Mouse (Mus musculus) urinary bladder, postnatal 25 days (tissue): ENCODE measurements around the gene Slc5a5.

Source experiments
- DNase-seq: peaks from one replicate; pipeline ENCODE4 v3.0.0; 2022; ENCODE audit warnings: low spot score

The Slc5a5 gene

DNA sequence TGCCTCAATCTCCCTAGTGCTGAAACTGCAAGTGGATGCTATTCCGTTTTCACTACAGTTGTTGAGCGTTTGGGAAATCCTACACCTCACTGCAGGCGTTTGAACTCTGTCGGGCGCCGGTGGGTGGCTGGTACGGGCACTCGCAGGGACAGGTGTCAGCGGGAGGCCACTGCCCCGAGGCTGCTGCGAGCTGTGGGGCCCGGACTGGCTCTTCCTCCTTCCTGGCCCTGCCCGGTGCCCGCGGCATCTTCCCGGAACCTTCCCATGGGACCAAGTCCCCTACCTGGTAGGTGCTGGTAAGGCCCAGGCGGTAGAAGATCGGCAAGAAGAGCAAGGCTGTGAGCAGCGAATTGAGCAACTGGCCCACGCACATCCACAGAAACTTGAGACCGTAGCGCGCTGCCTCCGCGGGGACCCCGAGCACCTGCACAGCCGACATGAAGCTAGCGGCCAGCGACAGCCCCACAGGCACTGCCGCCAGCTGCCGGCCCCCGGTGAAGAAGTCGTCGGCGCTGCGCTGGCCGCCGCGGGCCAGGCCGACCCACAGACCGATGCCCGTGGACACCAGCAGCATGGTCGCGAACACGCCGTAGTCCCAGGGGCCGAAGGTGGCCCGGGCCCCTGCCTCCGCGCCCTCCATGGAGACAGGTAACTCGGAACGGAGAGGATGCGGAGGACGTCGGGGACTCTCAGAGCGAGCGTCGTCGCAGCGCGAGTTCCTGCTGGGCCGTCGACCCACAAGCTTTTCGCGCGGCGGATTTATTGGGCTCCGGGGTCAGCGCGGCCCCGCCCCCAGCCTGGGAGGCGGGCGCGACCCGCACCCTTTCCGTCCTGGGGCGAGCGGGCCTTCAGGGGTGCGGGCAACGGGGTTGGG is at the start of gene Slc5a5:
TSS of gene Slc5a5 (minus strand) at position 736 of the 874 bp plus-strand sequence.
- DNase-seq = no peak

DNA sequence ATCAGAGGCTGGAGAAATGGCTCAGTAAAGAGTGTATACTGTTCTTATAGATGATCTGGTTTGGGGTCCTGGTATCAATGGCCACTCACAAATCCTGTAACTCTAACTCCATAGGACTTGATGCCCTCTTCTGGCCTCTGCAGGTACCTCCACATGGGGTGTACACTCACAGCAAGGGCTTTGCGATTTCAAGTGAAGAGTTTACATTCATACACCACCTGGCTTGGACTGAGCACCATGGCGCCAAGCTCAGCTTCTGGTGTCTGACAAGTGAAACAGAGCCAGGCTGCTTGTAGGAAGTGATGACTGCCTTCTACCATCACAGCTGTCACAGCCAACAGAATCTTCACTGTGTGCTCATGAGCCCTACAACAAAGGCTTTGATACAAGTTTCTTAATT is 48.9 kb upstream of the Slc5a5 start:
- no peak for DNase-seq

DNA sequence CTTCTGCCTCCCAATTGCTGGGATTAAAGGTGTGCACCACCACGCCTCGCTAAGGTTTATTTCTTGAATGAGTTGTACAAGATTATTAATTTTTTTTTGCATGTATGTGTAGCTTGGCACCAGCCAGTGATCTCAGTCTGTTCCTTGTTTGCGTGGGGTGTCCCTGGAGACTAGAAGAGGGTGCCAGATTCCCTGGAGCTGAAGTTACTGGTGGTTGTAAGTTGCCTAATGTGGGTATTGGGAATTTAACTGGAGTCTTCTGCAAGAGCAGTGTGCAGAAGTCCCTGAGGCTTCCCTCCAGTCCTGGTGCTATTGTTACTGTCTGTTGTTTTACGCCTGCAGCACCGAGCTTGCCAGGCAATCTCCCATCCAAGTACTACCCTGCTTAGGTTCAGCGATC is 44.6 kb upstream of the Slc5a5 start:
- DNase-seq = no peak

DNA sequence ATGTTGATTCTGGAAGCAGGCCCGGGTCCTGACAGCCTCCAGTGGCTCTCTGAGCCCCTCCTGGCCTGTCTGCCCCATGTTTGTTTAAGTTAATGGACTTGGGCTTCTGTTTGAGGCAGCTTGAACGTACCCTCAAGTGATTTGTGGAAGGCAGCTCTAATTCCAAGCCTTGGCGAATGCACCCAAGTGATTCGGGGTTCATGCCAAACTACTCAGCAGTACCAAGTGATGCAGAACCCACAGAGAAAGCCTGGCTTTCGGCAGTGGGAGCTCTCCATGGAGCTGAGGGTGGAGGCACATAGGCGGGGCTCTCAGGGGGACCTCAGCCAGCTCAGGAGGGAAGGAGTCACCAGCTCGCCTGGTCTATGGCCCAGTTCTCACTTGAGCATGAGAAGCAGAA is 42.2 kb upstream of the Slc5a5 start:
- DNase-seq = no peak

DNA sequence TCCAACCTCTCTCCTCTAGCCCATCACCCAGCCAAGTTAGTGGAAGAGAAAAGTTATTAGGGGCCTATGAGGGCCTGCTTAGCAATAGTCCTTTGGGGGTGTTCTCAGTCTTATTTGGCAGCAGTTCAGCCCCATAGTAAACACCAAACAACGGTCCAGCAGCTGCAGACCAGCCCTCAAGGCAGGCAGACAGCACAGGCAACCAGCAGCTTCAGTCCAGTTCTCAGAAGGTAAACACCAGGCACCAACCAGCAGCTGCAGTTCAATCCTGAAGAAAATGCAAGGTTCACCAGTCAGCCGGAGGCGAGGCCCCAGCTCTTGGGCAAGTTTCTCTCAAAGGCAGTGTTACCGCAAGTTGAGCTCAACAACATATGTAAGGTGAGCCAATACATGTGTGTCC is 40.5 kb upstream of the Slc5a5 start:
- DNase-seq = no peak

DNA sequence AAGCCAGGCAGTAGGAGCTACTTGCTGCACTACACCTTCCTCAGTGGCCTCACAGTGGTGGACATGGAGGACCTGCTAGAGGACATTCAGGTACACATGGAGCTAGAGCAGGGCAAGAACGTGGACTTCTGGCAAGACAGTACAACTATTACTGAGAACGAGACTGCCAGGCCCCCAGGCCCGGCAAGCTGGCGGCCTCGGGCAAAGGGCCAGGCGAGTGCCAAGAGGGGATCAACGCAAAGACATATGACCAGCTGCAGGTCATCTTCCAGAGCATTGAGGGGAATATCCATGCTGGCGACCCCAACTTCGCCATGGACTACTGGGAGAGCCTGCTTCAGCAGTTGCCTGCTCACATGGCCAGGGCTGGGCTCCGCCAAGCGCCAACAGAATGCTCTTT is 39.2 kb upstream of the Slc5a5 start:
- no peak for DNase-seq

DNA sequence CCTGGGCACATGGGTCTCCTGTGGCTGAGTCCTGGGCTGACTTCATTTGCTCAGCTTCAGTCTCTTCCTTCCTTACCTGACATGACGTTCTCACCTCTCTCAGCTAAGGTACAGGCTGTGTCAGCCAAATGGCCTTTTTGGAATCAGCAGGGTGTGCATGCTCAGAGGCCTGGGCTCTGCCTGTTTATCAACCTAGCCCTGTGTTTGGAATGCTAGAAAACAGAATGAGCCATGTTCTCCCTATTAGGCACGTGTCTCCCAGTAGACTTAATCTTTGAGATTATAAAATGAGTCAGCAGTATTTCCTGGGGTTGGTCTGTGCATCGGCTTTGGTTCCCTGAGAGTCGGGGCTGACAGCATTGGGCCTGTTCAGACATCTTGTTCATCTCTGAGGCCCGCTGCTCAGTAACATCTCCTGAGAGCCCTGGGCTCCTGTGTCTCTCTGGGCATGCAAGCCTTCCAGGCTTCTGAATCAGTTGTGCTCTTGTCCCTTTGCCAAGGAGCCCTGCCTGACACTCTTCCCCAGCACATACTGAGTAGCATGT is 36.3 kb upstream of the Slc5a5 start:
- no peak for DNase-seq

DNA sequence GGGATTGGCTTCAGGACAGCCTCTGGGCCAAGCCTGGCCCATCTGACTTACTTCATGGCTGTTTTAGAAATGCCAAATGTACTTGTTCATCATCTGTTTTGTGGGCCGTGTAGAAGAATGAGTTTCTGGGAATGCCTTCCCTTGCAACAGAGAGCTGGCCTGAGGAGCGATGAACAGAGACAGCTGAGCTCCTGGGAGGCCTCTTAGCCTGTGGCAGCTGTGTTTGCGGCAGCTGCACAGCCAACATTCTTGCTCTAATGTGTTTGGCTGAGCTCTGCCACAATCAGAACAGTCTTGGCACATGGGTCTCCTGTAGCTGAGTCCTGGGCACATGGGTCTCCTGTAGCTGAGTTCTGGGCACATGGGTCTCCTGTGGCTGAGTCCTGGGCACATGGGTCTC is 35.5 kb upstream of the Slc5a5 start:
- DNase-seq = no peak

DNA sequence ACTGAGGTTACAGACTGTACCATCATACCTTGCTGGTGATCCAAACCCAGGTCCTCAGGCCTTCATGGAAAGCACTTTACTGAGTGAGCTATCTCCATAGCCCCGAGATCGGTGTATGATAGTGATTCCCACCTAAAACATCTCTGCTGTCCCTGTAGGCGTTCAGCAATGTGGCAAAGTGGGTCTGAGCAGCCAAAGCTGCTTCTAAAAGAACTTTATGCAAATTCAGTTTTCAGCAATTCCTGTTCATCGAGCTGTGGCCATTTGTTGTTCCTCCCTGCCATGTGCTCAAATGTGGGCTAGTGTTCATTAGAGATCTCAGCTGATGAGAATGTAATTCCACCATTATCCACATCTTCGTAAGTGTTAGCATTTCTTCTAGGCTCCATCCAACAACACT is 33.8 kb upstream of the Slc5a5 start:
- no peak for DNase-seq

DNA sequence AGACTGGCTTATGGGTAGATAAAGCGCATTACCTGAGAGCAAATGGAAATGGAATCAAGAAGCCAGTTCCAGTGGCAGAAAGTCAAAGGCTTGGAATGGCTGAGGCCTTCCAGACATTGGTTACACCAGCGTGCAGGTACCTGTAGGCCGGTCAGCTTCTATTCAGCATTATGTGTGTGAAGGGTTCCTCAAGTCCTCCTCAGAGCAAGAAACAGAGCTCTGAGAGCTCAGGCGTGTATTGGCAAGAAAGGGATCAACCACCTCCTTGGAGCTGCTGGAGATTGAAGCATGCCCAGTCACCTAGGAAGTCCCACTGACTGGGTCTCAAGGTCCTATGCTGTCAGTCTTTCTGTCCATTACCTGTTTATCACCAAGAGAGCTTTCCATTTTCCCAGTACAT is 33.2 kb upstream of the Slc5a5 start:
- no peak for DNase-seq

DNA sequence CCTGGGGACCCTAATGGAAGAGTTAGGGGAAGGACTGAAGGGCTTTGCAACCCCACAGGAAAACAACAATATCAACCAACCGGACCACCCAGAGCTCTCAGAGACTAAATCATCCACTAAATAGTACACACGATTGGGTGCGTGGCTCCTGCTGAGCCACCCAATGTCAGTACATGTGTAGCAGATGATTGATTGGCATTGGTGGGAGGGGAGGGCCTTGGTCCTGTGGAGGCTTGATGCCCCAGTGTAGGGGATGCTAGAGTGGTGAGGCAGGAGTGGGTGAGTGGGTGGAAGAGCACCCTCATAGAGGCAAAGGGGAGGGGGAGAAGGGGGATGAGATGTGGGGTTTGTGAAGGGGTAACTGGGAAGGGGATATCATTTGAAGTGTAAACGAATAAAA is 31.6 kb upstream of the Slc5a5 start:
- DNase-seq = no peak

DNA sequence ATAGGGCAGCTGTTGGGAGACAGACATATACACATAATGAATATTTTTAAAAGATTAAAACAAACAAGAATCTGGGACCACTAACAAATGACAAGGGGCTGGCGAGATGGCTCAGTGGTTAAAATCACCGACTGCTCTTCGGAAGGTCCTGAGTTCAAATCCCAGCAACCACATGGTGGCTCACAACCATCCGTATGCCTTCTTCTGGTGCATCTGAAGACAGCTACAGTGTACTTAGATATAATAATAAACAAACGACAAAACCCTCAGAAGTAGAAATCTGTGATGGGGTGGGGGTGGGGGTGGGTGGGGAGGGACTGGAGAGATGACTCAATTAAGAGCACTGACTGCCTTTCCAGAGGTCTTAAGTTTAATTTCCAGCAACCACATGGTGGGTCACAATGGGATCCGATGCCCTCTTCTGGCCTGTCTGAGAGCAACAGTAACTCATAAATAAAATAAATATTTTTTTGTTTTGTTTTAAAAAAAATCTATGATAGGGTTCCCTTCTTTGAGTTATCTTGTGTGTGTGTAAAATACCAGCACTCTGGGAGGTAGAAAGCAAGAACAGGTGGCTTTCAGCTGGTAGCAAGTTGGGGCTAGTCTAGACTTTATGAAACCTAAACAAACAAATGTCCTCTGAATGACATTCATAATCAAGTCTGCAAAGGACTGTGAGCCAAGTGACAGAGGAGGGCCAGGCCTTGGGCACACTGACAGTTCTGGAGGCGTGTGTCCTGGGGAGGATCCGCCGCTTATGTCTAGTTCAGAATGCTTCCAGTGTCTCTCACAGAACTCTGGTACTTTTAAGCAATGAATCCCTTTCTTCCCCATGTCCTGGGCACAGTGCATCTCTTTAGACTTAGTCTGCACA is 27.7 kb upstream of the Slc5a5 start:
- no peak for DNase-seq

DNA sequence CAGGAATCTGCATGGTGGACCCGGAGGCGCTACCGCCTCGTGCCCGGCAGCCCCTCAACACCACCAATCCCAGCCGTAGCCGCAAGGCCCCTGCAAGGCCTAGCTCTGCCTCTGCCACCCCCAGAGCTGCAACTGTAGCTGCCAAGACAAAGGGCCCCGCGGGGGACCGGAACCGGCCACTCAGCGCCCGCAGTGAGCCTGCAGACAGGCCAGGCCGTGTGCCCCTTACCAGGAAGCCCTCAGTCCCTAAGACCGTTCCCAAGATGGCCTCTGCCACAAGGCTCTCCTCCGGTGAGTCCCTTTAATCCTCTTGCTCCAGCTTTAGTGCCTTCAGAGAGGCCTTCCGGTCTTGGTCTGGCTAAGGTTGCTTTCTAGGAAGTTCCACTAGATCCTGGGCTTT is 22.1 kb upstream of the Slc5a5 start:
- DNase-seq = no peak

DNA sequence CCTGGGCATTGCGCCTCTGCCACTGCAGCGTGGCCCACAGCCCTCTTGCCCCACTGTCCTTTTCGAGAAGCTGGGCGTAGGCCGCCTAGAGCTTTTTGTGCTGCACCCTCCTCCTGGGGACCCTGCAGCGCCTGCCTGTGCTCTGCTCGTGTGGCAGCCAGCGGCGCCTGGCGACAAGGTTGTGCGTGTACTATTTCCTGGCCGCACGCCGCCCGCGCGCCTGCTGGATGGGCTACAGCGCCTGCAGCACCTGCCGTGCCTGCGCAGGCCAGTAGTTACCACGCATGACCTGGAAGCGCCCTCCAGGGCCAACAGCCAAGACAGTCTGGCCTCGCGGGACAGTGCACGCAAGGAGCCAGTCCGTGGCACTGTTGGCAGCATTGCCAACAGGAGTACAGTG is 21.0 kb upstream of the Slc5a5 start:
- no peak for DNase-seq

DNA sequence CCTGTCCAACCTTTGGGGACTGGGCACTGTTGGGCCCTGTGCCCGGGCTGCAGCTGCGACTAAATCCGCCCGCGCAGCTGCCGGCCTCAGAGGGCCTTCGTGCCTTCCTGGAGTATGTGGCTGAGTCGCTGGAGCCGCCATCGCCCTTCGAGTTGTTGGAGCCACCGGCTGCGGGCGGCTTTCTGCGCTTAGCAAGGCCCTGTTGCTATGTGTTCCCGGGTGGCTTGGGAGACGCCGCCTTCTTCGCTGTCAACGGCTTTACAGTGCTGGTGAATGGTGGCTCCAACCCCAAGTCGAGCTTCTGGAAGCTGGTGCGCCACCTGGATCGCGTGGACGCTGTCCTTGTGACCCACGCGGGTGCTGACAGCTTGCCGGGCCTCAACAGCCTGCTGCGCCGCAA is 20.4 kb upstream of the Slc5a5 start:
- DNase-seq = no peak

DNA sequence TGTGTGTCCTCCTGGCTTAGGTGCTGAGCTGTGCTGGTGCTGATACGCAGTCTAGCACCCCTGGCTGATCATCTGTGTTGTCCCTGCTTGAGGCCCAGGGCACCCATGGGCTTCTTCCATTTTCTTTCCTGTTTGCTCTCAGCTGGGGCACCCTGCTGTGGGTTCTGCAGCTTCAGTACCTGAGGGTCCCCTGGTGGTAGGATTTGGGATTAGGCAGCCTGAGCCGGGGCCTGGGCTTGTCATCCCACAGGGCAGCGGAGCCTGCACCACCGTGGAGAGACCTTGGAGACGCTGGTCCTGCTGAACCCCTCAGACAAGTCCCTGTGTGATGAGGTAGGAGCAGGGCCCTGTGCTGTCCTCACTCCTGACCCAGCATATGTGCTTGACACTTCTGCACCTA is 19.0 kb upstream of the Slc5a5 start:
- DNase-seq = no peak

DNA sequence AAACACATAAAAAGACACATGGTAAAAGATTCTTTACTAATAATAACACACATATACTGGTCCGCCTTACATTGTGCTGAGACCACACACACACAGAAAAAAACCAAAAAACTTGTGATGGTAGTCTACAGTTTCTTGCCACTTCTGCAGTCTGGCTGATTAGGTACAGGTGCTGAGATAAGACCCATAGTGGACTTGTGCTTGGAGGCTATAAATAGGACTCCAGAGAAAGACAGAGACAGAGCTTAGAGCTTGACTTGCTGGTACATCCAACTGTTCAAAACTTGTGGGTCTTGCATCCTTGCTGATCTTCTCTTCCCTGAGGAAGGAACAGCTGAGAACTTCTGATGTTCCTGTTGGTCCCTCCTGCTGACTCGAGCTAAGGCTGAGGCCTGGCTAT is 15.0 kb upstream of the Slc5a5 start:
- DNase-seq = no peak

DNA sequence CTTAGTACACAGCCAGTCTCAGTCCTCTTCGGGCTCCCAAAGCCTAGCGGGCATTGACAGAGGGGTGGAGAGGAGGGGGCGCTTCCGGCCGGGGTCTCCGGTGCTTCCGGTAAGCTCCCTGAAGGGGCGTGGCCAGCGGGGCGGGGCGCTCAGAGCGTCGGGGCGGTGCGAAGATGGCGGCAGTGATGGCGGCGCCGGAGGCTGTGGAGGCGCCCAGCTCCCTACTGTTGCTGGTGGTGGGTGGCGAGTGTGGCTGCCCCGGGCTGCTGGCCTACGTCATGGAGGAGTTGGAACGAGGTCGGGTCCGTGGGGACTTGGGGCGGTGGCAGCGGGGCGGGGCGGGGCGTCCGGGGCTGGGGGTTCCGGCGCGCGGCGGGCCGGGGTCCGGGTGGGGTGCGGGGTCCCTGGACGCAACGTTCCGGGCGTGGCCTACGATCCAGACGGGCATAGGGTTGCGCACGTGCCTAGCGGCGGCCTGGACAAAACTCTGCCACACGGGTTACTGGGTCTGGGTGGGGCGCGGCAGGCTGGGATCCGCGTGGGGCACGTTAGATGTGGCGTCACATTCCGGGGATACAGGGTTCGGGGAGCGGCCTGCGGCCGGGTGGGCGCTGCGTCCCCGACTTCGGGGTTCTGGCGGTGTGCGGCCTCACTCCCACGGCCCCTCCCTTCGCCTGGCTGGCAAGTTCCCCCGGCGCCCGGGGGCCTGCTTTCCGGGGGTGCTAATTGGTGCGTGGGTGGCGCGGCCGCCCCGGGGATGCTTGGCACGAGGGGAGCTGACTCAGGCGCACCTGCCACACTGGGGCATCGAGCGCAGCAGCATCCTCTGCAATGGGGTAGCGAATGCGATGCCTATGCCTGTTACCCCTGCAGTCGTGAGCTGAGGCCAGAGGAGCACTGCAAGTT is 13.5 kb upstream of the Slc5a5 start, which contains the start of gene Map1s:
TSS of gene Map1s (plus strand) at position 102 of the 906 bp plus-strand sequence.
- DNase-seq = peak; percentile 78

DNA sequence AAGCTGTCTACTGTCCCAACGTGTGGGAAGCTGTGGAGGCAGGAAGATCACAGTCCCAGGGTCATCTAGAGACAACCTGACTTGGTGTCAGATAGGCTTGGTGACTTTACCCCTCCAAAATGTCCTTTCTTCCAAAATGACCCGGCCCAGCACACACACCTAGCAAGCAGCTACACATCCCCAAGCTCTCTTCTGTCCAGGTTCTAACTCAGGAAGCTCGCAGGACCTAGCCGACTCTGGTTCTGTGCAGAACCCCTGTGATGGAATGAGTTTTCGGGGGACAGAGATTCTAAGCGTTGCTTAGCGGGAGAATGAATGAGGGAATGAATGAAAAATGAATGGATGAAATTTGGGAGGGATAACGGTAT is 12.9 kb upstream of the Slc5a5 start:
- no peak for DNase-seq

DNA sequence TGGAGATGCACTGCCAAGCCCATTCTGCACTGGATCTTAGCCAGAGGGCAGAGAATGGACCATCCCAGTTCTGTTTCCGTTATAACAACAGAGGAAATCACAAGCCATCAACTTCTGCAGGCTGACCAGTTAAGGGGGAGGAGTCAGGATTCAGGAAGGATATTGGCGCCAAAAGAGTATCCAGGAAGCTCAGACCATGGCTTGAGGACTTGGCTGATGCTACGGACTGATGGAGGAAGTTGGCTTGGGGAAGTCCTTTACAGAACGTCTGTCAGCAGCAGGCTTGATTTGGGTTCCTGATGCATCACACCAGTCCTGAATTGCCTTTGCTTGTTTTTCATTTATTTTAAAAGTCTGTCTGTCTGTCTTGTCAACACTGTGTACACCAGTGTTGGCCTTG is 12.0 kb upstream of the Slc5a5 start:
- no peak for DNase-seq

DNA sequence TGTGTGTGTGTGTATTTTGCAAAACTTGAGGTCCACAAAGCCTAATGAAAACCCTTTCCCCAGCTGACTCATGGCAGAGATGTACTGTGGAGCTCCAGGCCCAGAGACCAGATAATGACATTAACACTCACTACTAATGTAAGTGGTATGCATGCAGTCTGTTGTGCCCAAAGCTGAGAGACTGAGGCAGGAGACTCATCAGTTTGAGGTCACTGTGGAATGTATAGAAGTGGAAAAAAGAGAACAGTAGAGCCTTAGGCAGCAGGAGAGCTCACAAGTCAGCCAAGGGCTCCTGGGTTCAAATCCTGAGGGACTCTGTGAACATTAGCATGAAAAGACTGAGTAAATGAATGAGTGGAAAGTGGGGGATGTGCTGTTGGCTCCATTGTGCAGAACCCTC is 11.0 kb upstream of the Slc5a5 start:
- DNase-seq = no peak

DNA sequence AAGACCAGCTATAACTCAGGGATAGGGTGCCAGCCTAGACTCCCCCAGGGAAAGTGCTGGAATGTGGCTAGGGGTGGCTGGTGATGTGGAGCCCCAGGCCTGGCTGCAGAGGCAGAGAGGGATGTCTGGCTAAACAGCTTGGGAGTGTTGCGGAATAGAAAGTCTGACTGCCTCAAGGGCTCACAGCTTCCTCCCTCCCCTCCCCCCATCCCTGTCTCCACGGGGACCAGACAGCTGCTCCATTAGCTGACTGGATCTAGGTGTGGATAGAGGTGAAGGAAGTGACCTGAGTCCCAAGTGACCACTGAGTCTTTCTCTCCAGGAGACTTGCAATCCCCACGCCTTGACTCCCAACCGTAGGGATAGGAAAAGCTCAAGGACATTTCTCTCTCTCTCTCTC is 10.6 kb upstream of the Slc5a5 start:
- no peak for DNase-seq
